Mouse (Mus musculus): ENCODE results near the gene Rps7.

GRCm38 (mm10) chr12:28636543-28636942 is 790 bp upstream of the Rps7 start:
- TF ChIP-seq USF1 (IDR thresholded peaks at IDR 0.05; ENCODE audit: low read depth) (no peak), E2F4 (IDR thresholded peaks at IDR 0.05; ENCODE audit: insufficient read depth) (no peak), POLR2A (IDR thresholded peaks at IDR 0.05; ENCODE audit: insufficient read length, low read depth) (no peak), POLR2AphosphoS2 (IDR thresholded peaks at IDR 0.05; ENCODE audit: insufficient read length, low read depth) (no peak), TCF3 (IDR thresholded peaks at IDR 0.05; ENCODE audit: insufficient read length, low read depth) (no peak), REST (IDR thresholded peaks at IDR 0.05; ENCODE audit: insufficient read depth, insufficient read length) (no peak), TCF12 (IDR thresholded peaks at IDR 0.05; ENCODE audit: insufficient read depth, poor library complexity, severe bottlenecking) (no peak), MAX (IDR thresholded peaks at IDR 0.05; ENCODE audit: low read depth) (no peak), MYOG (IDR thresholded peaks at IDR 0.05; ENCODE audit: control insufficient read depth in 1 of 3, insufficient read depth in 1 of 3, insufficient read length in 2 of 3, low read depth in 2 of 3) (no peak), SRF (IDR thresholded peaks at IDR 0.05; ENCODE audit: control insufficient read depth, insufficient read length, low read depth) (no peak), MYOD1 (IDR thresholded peaks at IDR 0.05; ENCODE audit: control insufficient read depth in 1 of 3, insufficient read length in 2 of 3, low read depth in 2 of 3) (no peak), CEBPB (IDR thresholded peaks at IDR 0.05; ENCODE audit: insufficient read depth, poor library complexity, severe bottlenecking) (no peak)
